Mouse (Mus musculus) CH12.LX (cell line): ENCODE data around the gene Cnbp. TPM values are rescaled to one million over a fixed set of nuclear protein-coding genes. Genes with fewer than 3 reads are reported as not detected.

ENCODE experiments used
- DNase-seq: peaks from one replicate; pipeline ENCODE4 v3.0.0-alpha.2; 2013; ENCODE audit errors: extremely low read depth
- H3K27ac ChIP-seq: 2 replicates; pipeline ENCODE4 v1.5.1; 2012; ENCODE audit warnings: low read depth, mild to moderate bottlenecking, control low read depth, moderate library complexity; ENCODE audit not compliant: insufficient read depth
- H3K27me3 ChIP-seq: replicated peaks from 2 replicates; pipeline ENCODE3; 2012; ENCODE audit warnings: inconsistent platforms
- H3K36me3 ChIP-seq, 2 experiments: replicated peaks in 1 of 2; 2 replicates each; pipeline versions ENCODE3 to v1.6.1; 2012; ENCODE audit warnings: inconsistent platforms in 1 of 2, low read length in 1 of 2, mild to moderate bottlenecking in 1 of 2, mixed read lengths in 1 of 2, moderate library complexity in 1 of 2; ENCODE audit not compliant: control insufficient read depth in 1 of 2, insufficient read depth in 1 of 2
- H3K4me1 ChIP-seq, 2 experiments: 2 replicates each; pipeline ENCODE4 v1.6.1; 2012; ENCODE audit warnings: inconsistent platforms in 1 of 2, moderate library complexity in 1 of 2; ENCODE audit not compliant: insufficient read depth in 2 of 2, control insufficient read depth in 1 of 2
- H3K4me2 ChIP-seq: 2 replicates; pipeline ENCODE4 v1.6.1; 2012; ENCODE audit warnings: low read depth, mild to moderate bottlenecking, control low read depth; ENCODE audit not compliant: poor library complexity, insufficient read depth, severe bottlenecking
- H3K4me3 ChIP-seq, 3 experiments: fragments of 150-350 bp in 1 of 3; sonication (generic) in 1 of 3; replicated peaks in 1 of 3; 2 replicates each; pipeline versions ENCODE3 to v1.5.1; 2011 to 2012; ENCODE audit warnings: low read depth in 2 of 3, low read length in 2 of 3, mild to moderate bottlenecking in 2 of 3, moderate library complexity in 2 of 3, control low read depth in 1 of 3, improper control_type of control experiment in 1 of 3, inconsistent platforms in 1 of 3, mixed read lengths in 1 of 3; ENCODE audit not compliant: poor library complexity in 1 of 3
- H3K79me2 ChIP-seq: replicated peaks from 2 replicates; pipeline ENCODE4 v1.6.1; 2012; ENCODE audit warnings: mild to moderate bottlenecking, moderate library complexity; ENCODE audit not compliant: control insufficient read depth, poor library complexity, insufficient read depth, severe bottlenecking; ENCODE audit errors: extremely low read depth
- H3K9ac ChIP-seq: 2 replicates; pipeline ENCODE4 v1.6.1; 2012; ENCODE audit warnings: low read depth, mild to moderate bottlenecking, control low read depth, moderate library complexity; ENCODE audit not compliant: insufficient read depth
- H3K9me3 ChIP-seq: replicated peaks from 2 replicates; pipeline ENCODE3; 2012; ENCODE audit warnings: low read length, inconsistent platforms, mixed read lengths
- BHLHE40 ChIP-seq: IDR thresholded peaks from 2 replicates; pipeline ENCODE4 v1.6.1; 2011; ENCODE audit warnings: mild to moderate bottlenecking, low read depth, low read length, improper control_type of control experiment
- CHD1 ChIP-seq: IDR thresholded peaks from 2 replicates; pipeline ENCODE4 v1.6.1; 2012; ENCODE audit warnings: low read depth, low read length, improper control_type of control experiment, inconsistent platforms
- CHD2 ChIP-seq: IDR thresholded peaks from 2 replicates; pipeline ENCODE4 v1.6.1; 2011; ENCODE audit warnings: low read length, improper control_type of control experiment
- CTCF ChIP-seq, 2 experiments: IDR thresholded peaks in 1 of 2; conservative IDR thresholded peaks in 1 of 2; 2 replicates each; pipeline ENCODE4 v1.5.1; 2011 to 2012; ENCODE audit warnings: low read depth in 2 of 2, low read length in 2 of 2, improper control_type of control experiment in 1 of 2, inconsistent platforms in 1 of 2, mild to moderate bottlenecking in 1 of 2, moderate library complexity in 1 of 2
- E2F4 ChIP-seq: IDR thresholded peaks from 2 replicates; pipeline ENCODE4 v1.6.1; 2011; ENCODE audit warnings: low read depth, low read length, improper control_type of control experiment; ENCODE audit not compliant: insufficient replicate concordance
- ELF1 ChIP-seq: IDR thresholded peaks from 2 replicates; pipeline ENCODE4 v1.6.1; 2014; ENCODE audit warnings: low read depth, mild to moderate bottlenecking, inconsistent platforms, low read length, improper control_type of control experiment
- EP300 ChIP-seq: IDR thresholded peaks from 2 replicates; pipeline ENCODE4 v1.6.1; 2011; ENCODE audit warnings: low read length, improper control_type of control experiment
- ETS1 ChIP-seq: conservative IDR thresholded peaks from 2 replicates; pipeline ENCODE4 v1.6.1; 2012; ENCODE audit warnings: low read depth, mild to moderate bottlenecking, inconsistent platforms, low read length, improper control_type of control experiment, moderate library complexity
- GABPA ChIP-seq: IDR thresholded peaks from 2 replicates; pipeline ENCODE4 v1.6.1; 2012; ENCODE audit warnings: low read depth, low read length, improper control_type of control experiment, inconsistent platforms; ENCODE audit not compliant: insufficient replicate concordance
- HCFC1 ChIP-seq: IDR thresholded peaks from 2 replicates; pipeline ENCODE4 v1.6.1; 2012; ENCODE audit warnings: low read depth, mild to moderate bottlenecking, inconsistent platforms, low read length, improper control_type of control experiment
- IRF4 ChIP-seq: IDR thresholded peaks from 2 replicates; pipeline ENCODE4 v1.6.1; 2014; ENCODE audit warnings: low read depth, mild to moderate bottlenecking, inconsistent platforms, low read length, improper control_type of control experiment
- JUN ChIP-seq: IDR thresholded peaks from 2 replicates; pipeline ENCODE4 v1.6.1; 2011; ENCODE audit warnings: low read depth, mild to moderate bottlenecking, low read length, improper control_type of control experiment, moderate library complexity; ENCODE audit not compliant: insufficient read depth
- JUND ChIP-seq: conservative IDR thresholded peaks from 2 replicates; pipeline ENCODE4 v1.6.1; 2011; ENCODE audit warnings: low read depth, low read length, improper control_type of control experiment
- KAT2A ChIP-seq: IDR thresholded peaks from 2 replicates; pipeline ENCODE4 v1.6.1; 2012; ENCODE audit warnings: low read length, improper control_type of control experiment, inconsistent platforms; ENCODE audit not compliant: insufficient replicate concordance
- MAFK ChIP-seq: IDR thresholded peaks from 2 replicates; pipeline ENCODE4 v1.6.1; 2011; ENCODE audit warnings: low read length, improper control_type of control experiment; ENCODE audit not compliant: insufficient replicate concordance
- MAX ChIP-seq: IDR thresholded peaks from 2 replicates; pipeline ENCODE4 v1.6.1; 2011; ENCODE audit warnings: low read length, improper control_type of control experiment
- MAZ ChIP-seq: IDR thresholded peaks from 2 replicates; pipeline ENCODE4 v1.6.1; 2012; ENCODE audit warnings: low read depth, mild to moderate bottlenecking, inconsistent platforms, low read length, improper control_type of control experiment, moderate library complexity
- MEF2A ChIP-seq: IDR thresholded peaks from 2 replicates; pipeline ENCODE4 v1.6.1; 2014; ENCODE audit warnings: low read depth, mild to moderate bottlenecking, inconsistent platforms, low read length, improper control_type of control experiment, borderline replicate concordance
- MXI1 ChIP-seq: IDR thresholded peaks from 2 replicates; pipeline ENCODE4 v1.6.1; 2011; ENCODE audit warnings: mild to moderate bottlenecking, low read depth, low read length, improper control_type of control experiment
- MYC ChIP-seq: IDR thresholded peaks from 2 replicates; pipeline ENCODE4 v1.6.1; 2011; ENCODE audit warnings: low read depth, mild to moderate bottlenecking, improper control_type of control experiment, low read length
- NELFE ChIP-seq: IDR thresholded peaks from 2 replicates; pipeline ENCODE4 v1.6.1; 2011; ENCODE audit warnings: low read depth, low read length, improper control_type of control experiment
- NRF1 ChIP-seq: IDR thresholded peaks from 2 replicates; pipeline ENCODE4 v1.6.1; 2014; ENCODE audit warnings: low read depth, mild to moderate bottlenecking, inconsistent platforms, low read length, improper control_type of control experiment, moderate library complexity
- PAX5 ChIP-seq: IDR thresholded peaks from 2 replicates; pipeline ENCODE4 v1.6.1; 2012; ENCODE audit warnings: low read length, inconsistent platforms, mixed read lengths
- POLR2A ChIP-seq: IDR thresholded peaks from 2 replicates; pipeline ENCODE4 v1.6.1; 2011; ENCODE audit warnings: low read depth, mild to moderate bottlenecking, improper control_type of control experiment, low read length
- POLR2AphosphoS2 ChIP-seq: IDR thresholded peaks from 2 replicates; pipeline ENCODE4 v1.6.1; 2011; ENCODE audit warnings: low read depth, low read length, improper control_type of control experiment
- RAD21 ChIP-seq: IDR thresholded peaks from 2 replicates; pipeline ENCODE4 v1.6.1; 2011; ENCODE audit warnings: low read depth, mild to moderate bottlenecking, low read length, improper control_type of control experiment, moderate library complexity
- RCOR1 ChIP-seq: conservative IDR thresholded peaks from 2 replicates; pipeline ENCODE4 v1.6.1; 2012; ENCODE audit warnings: low read depth, mild to moderate bottlenecking, inconsistent platforms, low read length, improper control_type of control experiment
- SIN3A ChIP-seq: IDR thresholded peaks from 2 replicates; pipeline ENCODE4 v1.6.1; 2012; ENCODE audit warnings: low read length, improper control_type of control experiment, inconsistent platforms
- SMC3 ChIP-seq: IDR thresholded peaks from 2 replicates; pipeline ENCODE4 v1.6.1; 2011; ENCODE audit warnings: low read depth, low read length, improper control_type of control experiment
- TBP ChIP-seq: conservative IDR thresholded peaks from 2 replicates; pipeline ENCODE4 v1.6.1; 2011; ENCODE audit warnings: low read depth, low read length, improper control_type of control experiment
- TCF12 ChIP-seq: IDR thresholded peaks from 2 replicates; pipeline ENCODE4 v1.6.1; 2014; ENCODE audit warnings: low read depth, mild to moderate bottlenecking, inconsistent platforms, low read length, improper control_type of control experiment
- UBTF ChIP-seq: IDR thresholded peaks from 2 replicates; pipeline ENCODE4 v1.6.1; 2012; ENCODE audit warnings: low read depth, mild to moderate bottlenecking, inconsistent platforms, low read length, improper control_type of control experiment, moderate library complexity
- USF1 ChIP-seq: IDR thresholded peaks from 2 replicates; pipeline ENCODE4 v1.6.1; 2014; ENCODE audit warnings: low read depth, mild to moderate bottlenecking, inconsistent platforms, low read length, improper control_type of control experiment
- USF2 ChIP-seq: conservative IDR thresholded peaks from 2 replicates; pipeline ENCODE4 v1.6.1; 2011; ENCODE audit warnings: low read depth, low read length, improper control_type of control experiment
- ZC3H11A ChIP-seq: IDR thresholded peaks from 2 replicates; pipeline ENCODE4 v1.6.1; 2012; ENCODE audit warnings: low read depth, mild to moderate bottlenecking, inconsistent platforms, low read length, improper control_type of control experiment
- ZKSCAN1 ChIP-seq: IDR thresholded peaks from 2 replicates; pipeline ENCODE4 v1.6.1; 2012; ENCODE audit warnings: low read depth, inconsistent platforms, low read length, improper control_type of control experiment, borderline replicate concordance
- ZMIZ1 ChIP-seq: IDR thresholded peaks from 2 replicates; pipeline ENCODE4 v1.6.1; 2012; ENCODE audit warnings: low read depth, mild to moderate bottlenecking, inconsistent platforms, low read length, improper control_type of control experiment
- ZNF384 ChIP-seq: IDR thresholded peaks from 2 replicates; pipeline ENCODE4 v1.6.1; 2012; ENCODE audit warnings: low read depth, low read length, improper control_type of control experiment, inconsistent platforms
- dilution Hi-C: fragments of 300-500 bp; cut with MboI; formaldehyde crosslinking; loops from 2 replicates; pipeline ENCODE4 v1.14.3; 2020; ENCODE audit warnings: low sequenced_read_pairs; ENCODE audit not compliant: extremely low pct_unique_long_range_greater_than_20kb, extremely low pct_ligation_motif_present
- in situ Hi-C: fragments of 300-500 bp; cut with MboI; formaldehyde crosslinking; loops from 3 replicates; pipeline ENCODE4 v1.14.3; 2019; ENCODE audit warnings: low sequenced_read_pairs, low pct_ligation_motif_present, low pct_unique_long_range_greater_than_20kb, mixed read lengths
- polyA plus RNA-seq: library from polyadenylated mRNA; unstranded; fragments of >175 nt; gene quantifications from 2 replicates; pipeline ENCODE4 v1.2.1, GENCODE M21; 2012; ENCODE audit warnings: low read depth; ENCODE audit not compliant: insufficient read length
- total RNA-seq, 2 experiments: library from RNA; depleted of rRNA; stranded (reverse); fragments of 300-350 nt in 1 of 2; fragments of >200 nt in 1 of 2; gene quantifications; 2 replicates each; pipeline ENCODE4 v1.2.3; 2012 to 2014

The Cnbp gene
- total and polyA plus RNA-seq, 3 experiments, result 558 to 838 (median 649) TPM

DNA sequence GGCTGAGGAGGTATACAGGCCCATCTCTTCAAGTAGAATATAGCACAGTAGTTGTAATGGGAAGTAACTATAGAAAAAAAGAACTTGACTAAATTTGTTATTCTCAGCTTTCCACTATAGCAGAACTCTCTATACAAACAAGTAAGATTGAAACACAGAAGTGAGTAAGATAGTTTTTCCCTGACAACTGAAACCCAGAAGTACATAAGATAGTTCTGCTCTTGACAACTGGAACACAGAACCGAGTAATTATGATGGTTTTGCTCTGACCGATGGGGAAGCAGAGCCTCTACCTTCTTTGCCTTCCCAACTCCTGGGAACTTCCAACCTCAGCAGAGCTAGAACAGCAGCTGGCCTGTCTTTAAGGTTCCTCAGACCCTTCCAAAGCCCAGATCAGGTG, 41.8 kb downstream of the Cnbp start:
- no peak for TF ChIP-seq ZKSCAN1
- peak; percentile 42; the same call in 1 of the 2 replicates for TF ChIP-seq TCF12
- no peak for TF ChIP-seq SMC3
- TF ChIP-seq UBTF, result no peak
- TF ChIP-seq KAT2A, result no peak
- no peak for TF ChIP-seq RAD21
- no peak for TF ChIP-seq ZMIZ1
- no peak for TF ChIP-seq MXI1
- TF ChIP-seq NRF1, result no peak
- no peak for TF ChIP-seq USF1
- peak; percentile 89 for TF ChIP-seq JUND
- TF ChIP-seq USF2, result no peak
- TF ChIP-seq HCFC1, result no peak
- no peak for TF ChIP-seq ELF1
- TF ChIP-seq POLR2AphosphoS2, result no peak
- peak; percentile 60; the same call in 1 of the 2 replicates for TF ChIP-seq CHD2
- TF ChIP-seq EP300, result peak; percentile 94
- TF ChIP-seq MEF2A, result peak; percentile 44
- peak; percentile 96 for TF ChIP-seq IRF4
- no peak for TF ChIP-seq MAZ
- TF ChIP-seq CHD1, result no peak
- no peak for TF ChIP-seq MAX
- no peak for TF ChIP-seq NELFE
- 0 out of 2 replicates have a peak, but pooled peaks have one; percentile 9 for TF ChIP-seq MYC
- TF ChIP-seq ZC3H11A, result no peak
- TF ChIP-seq SIN3A, result 0 out of 2 replicates have a peak, but pooled peaks have one; percentile 31
- no peak for TF ChIP-seq PAX5
- TF ChIP-seq GABPA, result no peak
- TF ChIP-seq POLR2A, result no peak
- TF ChIP-seq TBP, result no peak
- no peak for TF ChIP-seq CTCF (conservative IDR thresholded peaks at IDR 0.05 in 1 of 2, IDR thresholded peaks at IDR 0.05 in 1 of 2; ENCODE audit: low read depth in 2 of 2, low read length in 2 of 2)
- peak; percentile 67; the same call in 1 of the 2 replicates for TF ChIP-seq ETS1
- peak; percentile 87 for TF ChIP-seq JUN
- TF ChIP-seq ZNF384, result peak; percentile 80
- TF ChIP-seq BHLHE40, result peak; percentile 22; the same call in 1 of the 2 replicates
- TF ChIP-seq RCOR1, result peak; percentile 53; the same call in 1 of the 2 replicates
- 0 out of 2 replicates have a peak, but pooled peaks have one; percentile 50 for TF ChIP-seq E2F4
- no peak for TF ChIP-seq MAFK
- no peaks in the 10 kb centered on the region for H3K9me3 ChIP-seq
- peaks cover 17 to 67% of the 10 kb centered on the region in 2 experiments for H3K4me1 ChIP-seq
- H3K36me3 ChIP-seq, result peaks cover 8 to 39% of the 10 kb centered on the region in 2 experiments
- H3K4me3 ChIP-seq, result peak overlapping the region; percentile 75 to 94 (median 78)
- no peaks in the 10 kb centered on the region for H3K27me3 ChIP-seq
- H3K9ac ChIP-seq, result peak overlapping the region; percentile 87
- in situ Hi-C loops (no loop called here), dilution Hi-C loops (no loop called here)
- peaks cover 37% of the 10 kb centered on the region for H3K79me2 ChIP-seq
- H3K4me2 ChIP-seq, result peak overlapping the region; percentile 85
- peak; percentile 66 for DNase-seq
- peak overlapping the region; percentile 94 for H3K27ac ChIP-seq
